Mouse (Mus musculus) heart, postnatal 0 days (tissue): ENCODE measurements around the gene Slc6a4. TPM values are rescaled to one million over a fixed set of nuclear protein-coding genes. Genes with fewer than 3 reads are reported as not detected.

Experiments used
- ATAC-seq: fragments of 200-750 bp; cut with Nextera tagmentation; 2 replicates; pipeline ENCODE4 v1.8.0; 2017; ENCODE audit warnings: low read depth, moderate number of reproducible peaks, moderate library complexity; ENCODE audit not compliant: insufficient read depth
- DNase-seq: peaks from one replicate; pipeline ENCODE4 v3.0.0-alpha.2; 2016; ENCODE audit warnings: low spot score
- H3K27ac ChIP-seq: fragments of 300-500 bp; sonication (generic); 2 replicates; pipeline ENCODE4 v1.5.1; 2014; ENCODE audit warnings: low read depth, mild to moderate bottlenecking
- H3K27me3 ChIP-seq: fragments of 300-500 bp; sonication (generic); 2 replicates; pipeline ENCODE4 v1.6.1; 2014; ENCODE audit warnings: low read length, mixed read lengths; ENCODE audit not compliant: control insufficient read depth, insufficient read depth
- H3K36me3 ChIP-seq: fragments of 300-500 bp; sonication (generic); replicated peaks from 2 replicates; pipeline ENCODE4 v1.6.1; 2014; ENCODE audit warnings: low read length, mixed read lengths; ENCODE audit not compliant: control insufficient read depth, insufficient read depth
- H3K4me1 ChIP-seq: fragments of 300-500 bp; sonication (generic); 2 replicates; pipeline ENCODE4 v1.6.1; 2014; ENCODE audit warnings: antibody characterized with exemption; ENCODE audit not compliant: control insufficient read depth, insufficient read depth
- H3K4me2 ChIP-seq: fragments of 300-500 bp; sonication (generic); 2 replicates; pipeline ENCODE4 v1.6.1; 2014; ENCODE audit warnings: low read depth, mild to moderate bottlenecking, low read length, moderate library complexity
- H3K4me3 ChIP-seq: fragments of 300-500 bp; sonication (generic); 2 replicates; pipeline ENCODE4 v1.5.1; 2014; ENCODE audit warnings: low read depth, low read length
- H3K9ac ChIP-seq: fragments of 300-500 bp; sonication (generic); replicated peaks from 2 replicates; pipeline ENCODE4 v1.6.1; 2014; ENCODE audit warnings: low read depth, low read length, mixed read lengths
- H3K9me3 ChIP-seq: fragments of 300-500 bp; sonication (generic); replicated peaks from 2 replicates; pipeline ENCODE4 v1.6.1; 2016; ENCODE audit warnings: low read length; ENCODE audit not compliant: control insufficient read depth
- CTCF ChIP-seq: IDR thresholded peaks from 2 replicates; pipeline ENCODE4 v1.5.1; 2016; ENCODE audit warnings: antibody characterized with exemption, control low read depth, low read depth
- EP300 ChIP-seq: IDR thresholded peaks from 2 replicates; pipeline ENCODE4 v1.6.1; 2016; ENCODE audit warnings: antibody characterized with exemption, low read depth
- WGBS: fragments of 180-500 bp; shearing (Covaris S2); extraction: QIAGEN DNeasy Blood & Tissue Kit; methylation state at CpG from one replicate; pipeline ENCODE4 v1.1.7; 2014; 5-methylcytosine and 5-hydroxymethylcytosine counted together
- polyA plus RNA-seq: library from polyadenylated mRNA; unstranded; fragments of >200 nt; fragmentation: Nextera tagmentation; extraction: Ambion mirVana; gene quantifications from 2 replicates; pipeline ENCODE4 v1.2.1, GENCODE M21; 2015
- total RNA-seq: library from RNA; depleted of rRNA; stranded (reverse); fragments of >200 nt; gene quantifications from 2 replicates; pipeline ENCODE4 v1.2.3, GENCODE M21; 2014; ENCODE audit warnings: low replicate concordance; rRNA removed

Gene Slc6a4
- 0.08 and 1.4 TPM in 2 replicates for total RNA-seq
- 0.44 and 0.71 TPM in 2 replicates for polyA plus RNA-seq

DNA sequence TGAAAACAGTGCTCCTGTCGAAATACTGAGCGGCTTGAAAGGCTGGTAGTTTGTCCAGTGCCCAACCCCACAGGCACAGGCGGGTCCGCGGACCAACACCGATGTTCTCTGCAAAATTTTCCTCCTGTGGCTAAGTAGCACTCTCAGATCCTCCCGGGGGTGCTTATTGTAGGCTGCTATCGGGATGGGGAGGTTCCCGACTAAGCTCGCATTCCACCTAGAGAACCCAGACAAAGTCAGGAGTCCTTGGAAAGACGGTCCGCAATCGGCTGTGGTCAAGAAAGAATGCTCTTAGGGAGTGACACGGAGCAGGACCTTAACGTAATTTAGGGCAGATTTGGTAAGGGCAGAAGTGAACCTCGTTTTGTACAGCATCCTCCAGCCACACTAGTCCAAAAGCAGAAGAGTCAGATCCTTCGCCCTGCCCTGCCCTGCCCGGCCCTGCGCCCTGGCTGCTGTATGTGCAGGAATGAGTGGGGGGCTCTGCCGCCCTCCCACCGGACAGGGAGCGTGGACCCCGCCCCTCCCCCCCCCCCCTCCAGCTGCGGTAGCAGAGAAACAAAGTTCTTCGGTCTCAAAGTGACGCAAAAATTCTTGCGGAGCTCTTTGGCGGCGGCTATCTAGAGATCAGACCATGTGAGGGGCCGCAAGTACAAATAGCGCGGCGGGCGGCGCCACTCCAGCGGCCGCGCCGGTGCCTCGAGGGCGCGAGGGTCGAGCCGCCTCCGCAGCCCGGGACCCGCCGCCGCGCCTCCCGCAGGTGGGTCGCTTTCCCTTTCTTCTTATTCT lies at the start of gene Slc6a4:
Gene Slc6a4, plus strand, starts transcription at position 688 of the 789 bp plus-strand sequence.
- Histone ChIP-seq H3K9me3 (no peaks in the 10 kb centered on the region), H3K36me3 (no peaks in the 10 kb centered on the region), H3K27me3 (peaks cover 65% of the 10 kb centered on the region), H3K27ac (no peak within 1 kb of the TSS), H3K9ac (no peak within 1 kb of the TSS), H3K4me2 (peak within 1 kb of the TSS; percentile 86), H3K4me3 (peak within 1 kb of the TSS; percentile 59), H3K4me1 (peaks cover 13% of the 10 kb centered on the region; the same call in 1 of the 2 replicates)
- DNase-seq (no peak), ATAC-seq (no peak)
- WGBS: under 1% methylated on average over 45 of the region's 52 CpGs
- TF ChIP-seq EP300 (no peak), CTCF (no peak)

DNA sequence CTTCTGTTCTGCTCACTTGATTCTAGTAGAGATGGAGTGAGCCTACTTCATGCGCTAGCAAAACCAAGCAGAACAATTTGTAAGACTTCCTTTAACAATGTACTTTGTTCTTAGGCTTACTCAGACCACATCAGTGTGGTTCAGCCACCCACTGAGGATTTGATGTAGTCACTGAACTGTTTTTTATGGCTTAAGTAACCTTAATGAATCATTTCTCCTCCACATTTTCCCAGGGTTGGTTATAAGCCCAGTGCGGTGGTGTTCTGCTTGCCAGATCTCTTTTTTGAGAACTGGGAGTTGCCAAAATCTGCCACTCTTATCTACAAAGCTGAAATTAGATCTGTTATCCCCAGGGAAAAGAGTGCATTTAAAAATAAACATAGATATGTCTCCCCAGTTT lies 44.9 kb upstream of the Slc6a4 start:
- Histone ChIP-seq H3K36me3 (peaks cover 67% of the 10 kb centered on the region), H3K4me1 (no peaks in the 10 kb centered on the region), H3K27ac (no peak overlapping the region; the same call in none of the 2 replicates), H3K4me3 (no peak overlapping the region), H3K9me3 (no peaks in the 10 kb centered on the region), H3K4me2 (no peak overlapping the region), H3K9ac (no peak overlapping the region), H3K27me3 (no peaks in the 10 kb centered on the region)
- ATAC-seq: no peak
- WGBS: 55% methylated on average over 2 of the region's 2 CpGs
- DNase-seq: no peak
- no peak for TF ChIP-seq CTCF
- no peak for TF ChIP-seq EP300

DNA sequence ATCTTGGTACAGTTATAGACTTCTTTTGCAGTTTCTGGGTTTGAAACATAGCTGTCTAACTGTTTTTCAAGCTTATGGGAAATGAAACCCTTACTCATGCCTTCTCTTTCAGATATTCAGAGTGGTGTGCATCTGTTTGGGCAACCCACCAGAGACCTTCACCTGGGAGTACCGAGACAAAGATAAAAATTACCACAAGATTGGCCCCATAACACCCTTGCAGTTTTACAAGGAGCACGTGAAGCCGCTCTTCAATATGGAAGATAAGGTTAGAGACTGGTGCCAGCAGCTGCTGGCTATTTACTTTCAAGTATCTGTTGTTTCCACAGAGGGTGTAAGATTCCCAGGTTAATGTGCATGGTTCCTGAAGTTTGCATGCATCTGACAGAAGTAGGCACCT lies 32.7 kb upstream of the Slc6a4 start:
- TF ChIP-seq EP300 (no peak), CTCF (no peak)
- no peak overlapping the region for H3K4me3 ChIP-seq
- 74% methylated on average over 3 of the region's 3 CpGs for WGBS
- DNase-seq (no peak), ATAC-seq (no peak)
- no peaks in the 10 kb centered on the region for H3K27me3 ChIP-seq
- no peaks in the 10 kb centered on the region for H3K9me3 ChIP-seq
- H3K4me2 ChIP-seq: no peak overlapping the region
- H3K9ac ChIP-seq: no peak overlapping the region
- H3K36me3 ChIP-seq: peaks cover 93% of the 10 kb centered on the region
- no peak overlapping the region for H3K27ac ChIP-seq
- no peaks in the 10 kb centered on the region for H3K4me1 ChIP-seq

DNA sequence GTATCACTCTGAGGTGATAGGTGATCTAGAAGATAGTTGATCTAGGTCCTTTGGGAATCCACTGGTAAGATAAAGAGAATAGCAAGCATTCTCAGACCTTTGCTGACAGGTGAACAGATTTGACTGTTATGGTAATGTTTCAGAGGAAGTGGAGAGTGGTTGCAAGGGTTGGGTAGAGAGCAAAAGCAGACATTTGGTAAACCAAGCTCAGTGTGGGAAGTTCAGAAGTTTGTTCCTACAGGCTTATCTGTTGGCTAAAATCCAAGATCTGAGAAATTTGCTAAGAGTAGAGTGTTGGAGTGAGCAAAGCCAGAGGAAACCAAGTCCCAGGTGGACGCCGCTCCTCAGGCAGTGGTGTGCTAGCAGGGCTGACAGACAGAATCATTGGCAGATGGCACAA lies 28.1 kb upstream of the Slc6a4 start:
- Histone ChIP-seq H3K9me3 (no peaks in the 10 kb centered on the region), H3K9ac (no peak overlapping the region), H3K4me3 (no peak overlapping the region), H3K27me3 (no peaks in the 10 kb centered on the region), H3K4me2 (no peak overlapping the region), H3K27ac (no peak overlapping the region), H3K4me1 (no peaks in the 10 kb centered on the region), H3K36me3 (peaks cover 91% of the 10 kb centered on the region)
- TF ChIP-seq CTCF (no peak), EP300 (no peak)
- ATAC-seq: no peak
- 37% methylated on average over 2 of the region's 2 CpGs for WGBS
- DNase-seq: no peak

DNA sequence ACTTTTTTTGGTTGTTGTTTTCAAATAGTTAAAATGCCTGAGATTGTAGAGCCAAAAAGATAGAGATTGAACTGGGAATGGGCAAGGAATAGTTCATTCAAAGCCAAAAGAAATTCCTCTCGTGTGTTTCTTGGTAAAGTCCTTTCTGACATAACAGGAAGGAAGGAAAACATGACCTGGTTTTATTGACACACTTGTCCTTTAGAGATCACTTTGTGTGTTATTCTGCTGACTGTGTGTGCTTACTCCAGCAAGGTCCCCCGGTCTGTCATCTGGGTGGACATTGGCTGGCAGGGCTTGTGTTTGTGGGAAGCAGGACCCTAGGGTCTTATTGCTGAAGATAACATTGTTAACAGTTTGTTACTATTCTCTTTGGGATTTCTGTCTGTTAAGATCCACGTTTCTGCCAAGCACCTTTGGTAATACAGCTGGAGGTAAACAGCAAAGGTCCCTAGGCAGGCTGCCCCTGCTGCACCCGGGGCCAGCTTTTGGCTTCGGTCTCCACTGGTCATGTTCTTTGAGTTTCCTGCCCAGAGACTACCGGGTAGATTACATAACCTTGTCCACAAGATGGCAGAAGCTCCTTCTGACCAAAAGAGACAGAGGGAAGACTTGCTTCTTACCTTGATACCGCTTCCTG lies 23.6 kb upstream of the Slc6a4 start:
- H3K27ac ChIP-seq: 0 out of 2 replicates have a peak overlapping the region, but pooled peaks have one; percentile 15
- WGBS: 74% methylated on average over 7 of the region's 7 CpGs
- no peak overlapping the region for H3K4me3 ChIP-seq
- no peaks in the 10 kb centered on the region for H3K4me1 ChIP-seq
- H3K9me3 ChIP-seq: no peaks in the 10 kb centered on the region
- no peaks in the 10 kb centered on the region for H3K27me3 ChIP-seq
- H3K36me3 ChIP-seq: peaks cover 79% of the 10 kb centered on the region
- H3K9ac ChIP-seq: no peak overlapping the region
- DNase-seq (peak; percentile 24), ATAC-seq (no peak)
- no peak overlapping the region for H3K4me2 ChIP-seq
- TF ChIP-seq EP300: no peak
- TF ChIP-seq CTCF: no peak
